Mouse (Mus musculus) frontal cortex, postnatal 14 days (tissue): Measurements from ENCODE around the gene Snx8.

Source experiments
- DNase-seq, 2 experiments: peaks; one replicate each; pipeline ENCODE4 v3.0.0; 2022; ENCODE audit warnings: low spot score in 2 of 2

The Snx8 gene

GRCm38 (mm10) chr5:140388588-140389576, at the start of gene Snx8:
Gene Snx8 (minus strand): TSS chr5:140389262.
- peak; percentile 76 to 79 for DNase-seq

- no peak for DNase-seq
These were observed 36.1 kb upstream of the Snx8 start for GRCm38 (mm10) chr5:140425016-140425783.

- DNase-seq: no peak
These were observed 31.6 kb upstream of the Snx8 start for GRCm38 (mm10) chr5:140420616-140421015.

- DNase-seq: no peak
These were observed 30.5 kb upstream of the Snx8 start for GRCm38 (mm10) chr5:140419442-140420080.

GRCm38 (mm10) chr5:140418489-140419441, 29.7 kb upstream of the Snx8 start, which contains the start of gene Eif3b:
Gene Eif3b (plus strand): TSS chr5:140419328.
- peak; percentile 82 for DNase-seq

GRCm38 (mm10) chr5:140418106-140418488, 29.0 kb upstream of the Snx8 start:
- no peak for DNase-seq

- DNase-seq: no peak
These were observed 25.6 kb upstream of the Snx8 start for GRCm38 (mm10) chr5:140414647-140415046.

- DNase-seq: peak in 1 of 2 experiments; percentile 29
These were observed 22.3 kb upstream of the Snx8 start for GRCm38 (mm10) chr5:140411339-140411738.

GRCm38 (mm10) chr5:140408801-140409200, 19.7 kb upstream of the Snx8 start:
- no peak for DNase-seq

GRCm38 (mm10) chr5:140406666-140407065, 17.6 kb upstream of the Snx8 start:
- DNase-seq: no peak

- no peak for DNase-seq
These were observed 16.1 kb upstream of the Snx8 start for GRCm38 (mm10) chr5:140405126-140405525.

- no peak for DNase-seq
These were observed 13.7 kb upstream of the Snx8 start for GRCm38 (mm10) chr5:140402640-140403270.

- no peak for DNase-seq
These were observed 7.3 kb upstream of the Snx8 start for GRCm38 (mm10) chr5:140396166-140396940.

- no peak for DNase-seq
These were observed 3.6 kb upstream of the Snx8 start for GRCm38 (mm10) chr5:140392701-140393100.

GRCm38 (mm10) chr5:140391981-140392380, 2.9 kb upstream of the Snx8 start:
- DNase-seq: no peak

- DNase-seq: no peak
These were observed 2.4 kb upstream of the Snx8 start for GRCm38 (mm10) chr5:140391435-140391834.

- no peak for DNase-seq
These were observed 585 bp upstream of the Snx8 start for GRCm38 (mm10) chr5:140389647-140390046.

- DNase-seq: no peak
These were observed 1.1 kb downstream of the Snx8 start for GRCm38 (mm10) chr5:140387816-140388510.

GRCm38 (mm10) chr5:140387236-140387635, 1.8 kb downstream of the Snx8 start:
- DNase-seq: no peak
